Mouse (Mus musculus) c-Kit-positive CD71-negative TER-119-negative erythroid progenitor cells, embryonic 14.5 days (primary cell): ENCODE results near the gene Snx21.
A peak's percentile ranks its signal among the peaks of the same experiment; 100 is the strongest.

Experiments used
- DNase-seq: peaks from one replicate; pipeline ENCODE4 v3.0.0-alpha.2; 2013; ENCODE audit warnings: low read depth

The Snx21 gene

DNA sequence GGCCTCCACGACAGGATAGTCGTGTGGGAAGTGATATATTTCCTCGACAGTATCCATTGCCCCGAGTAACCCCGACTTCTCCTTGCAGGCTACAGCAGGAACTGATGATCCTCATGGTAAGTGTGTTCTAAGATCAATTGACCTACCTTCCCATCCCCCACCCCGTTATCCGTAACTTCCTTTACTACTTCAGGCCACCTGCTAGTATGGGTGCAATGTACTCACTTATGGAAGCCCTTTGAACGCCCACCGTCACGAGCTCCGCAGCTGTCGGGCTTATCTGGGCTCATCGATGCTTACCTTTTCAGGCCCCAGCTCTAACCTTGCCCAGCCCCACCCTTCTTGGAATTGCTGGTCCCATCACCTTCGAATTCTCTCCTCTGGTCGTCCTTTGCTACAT, 15.3 kb upstream of the Snx21 start:
- DNase-seq, result no peak

DNA sequence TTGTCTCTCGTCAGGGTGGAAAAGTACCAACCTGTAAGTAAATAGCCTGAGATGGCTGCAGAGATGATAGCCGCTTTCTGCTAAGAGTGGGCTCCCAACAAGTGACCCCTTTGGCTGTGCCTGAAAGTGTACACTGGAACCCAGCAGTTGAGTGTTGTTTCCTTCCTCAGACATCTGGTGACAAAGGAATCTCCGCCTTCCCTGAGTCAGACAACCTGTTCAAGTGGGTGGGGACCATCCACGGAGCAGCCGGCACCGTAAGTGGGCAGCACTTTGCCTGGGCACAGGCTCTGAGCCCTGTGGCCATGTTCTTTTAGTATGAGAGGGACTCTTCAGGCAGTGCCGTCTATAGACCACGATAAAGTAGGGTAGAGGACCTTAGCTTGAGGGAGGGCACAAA, 14.5 kb upstream of the Snx21 start:
- no peak for DNase-seq

GRCm38 (mm10) chr2:164773229-164773988, 12.2 kb upstream of the Snx21 start:
- DNase-seq, result no peak

DNA sequence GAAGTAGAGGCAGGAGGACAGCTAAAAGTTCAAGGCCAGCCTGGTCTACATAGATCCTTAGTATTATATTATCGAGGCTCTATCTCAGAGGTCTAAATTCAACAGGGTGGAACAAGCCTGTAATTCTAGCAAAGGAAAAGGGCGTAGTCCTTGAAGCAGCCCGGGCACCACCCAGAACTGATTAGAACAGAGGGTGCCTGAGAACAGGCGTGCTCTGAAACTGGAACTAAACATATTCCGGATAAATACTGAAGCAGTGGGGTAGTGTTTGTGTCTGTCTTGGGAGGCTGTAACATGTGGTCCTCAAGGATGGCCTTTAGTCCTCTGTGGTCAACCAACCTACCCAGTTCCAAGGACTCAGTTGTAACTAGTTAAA, 11.6 kb upstream of the Snx21 start:
- DNase-seq, result no peak

DNA sequence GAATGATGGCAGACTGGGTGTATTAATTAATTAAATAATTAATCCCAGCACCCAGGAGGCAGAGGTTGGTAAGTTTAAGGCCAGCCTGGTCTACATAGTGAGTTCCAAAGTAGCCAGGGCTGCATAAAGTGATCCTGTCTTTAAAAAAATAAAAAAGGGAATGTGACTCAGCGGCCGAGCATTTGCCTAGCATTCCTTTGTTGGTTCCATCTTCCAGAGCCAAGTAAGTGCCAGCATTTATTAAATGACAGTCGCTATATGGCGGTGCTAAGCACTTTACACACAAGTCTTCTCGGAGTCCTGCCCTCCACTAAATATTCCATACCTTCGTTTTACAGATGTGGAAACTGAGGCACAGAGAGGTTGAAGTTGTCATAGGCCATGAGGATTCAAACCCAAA, 9.5 kb upstream of the Snx21 start:
- DNase-seq, result no peak

GRCm38 (mm10) chr2:164776801-164777200, 8.8 kb upstream of the Snx21 start:
- DNase-seq, result no peak

DNA sequence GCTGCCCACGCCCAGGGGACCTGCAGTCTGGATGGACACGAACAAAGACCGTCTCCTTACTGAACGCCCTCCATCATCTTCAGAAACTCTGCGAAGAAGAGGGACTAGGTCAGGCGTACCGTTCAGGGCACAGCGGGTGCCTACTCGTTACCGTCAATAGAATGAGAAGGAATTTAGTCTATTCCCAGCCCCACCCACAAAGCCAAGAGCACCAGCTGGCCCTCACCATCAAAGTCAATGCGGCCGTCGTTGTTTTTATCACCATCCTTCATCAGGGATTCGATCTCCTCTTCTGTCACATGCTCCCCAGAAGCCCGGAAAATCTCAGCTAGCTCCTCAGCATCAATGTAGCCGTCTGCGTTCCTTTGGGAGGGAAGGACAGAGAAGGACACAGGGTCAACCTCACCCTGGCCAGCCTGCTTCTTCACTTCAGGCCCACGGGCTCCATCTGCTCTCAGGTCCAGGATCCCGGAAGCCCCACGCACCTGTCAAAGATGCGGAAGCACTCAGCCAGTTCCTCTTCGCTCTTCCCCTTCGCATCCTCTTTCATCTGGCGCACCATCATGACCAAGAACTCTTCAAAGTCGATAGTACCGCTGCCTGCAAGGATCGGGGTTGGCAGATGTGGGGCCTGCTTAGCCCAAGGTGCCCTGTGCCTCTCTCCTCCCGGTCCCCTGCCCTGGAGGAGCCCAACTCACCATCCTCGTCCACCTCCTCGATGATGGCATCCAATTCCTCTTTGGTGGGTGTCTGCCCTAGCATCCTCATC, 8.2 kb upstream of the Snx21 start:
- no peak for DNase-seq

- no peak for DNase-seq
These were observed 7.7 kb upstream of the Snx21 start for GRCm38 (mm10) chr2:164778015-164778287.

- DNase-seq, result no peak
These were observed 6.8 kb upstream of the Snx21 start for GRCm38 (mm10) chr2:164778809-164779208.

GRCm38 (mm10) chr2:164779481-164780086, 6.0 kb upstream of the Snx21 start, which contains the start of gene Tnnc2:
Tnnc2 (minus strand) TSS chr2:164779967.
- no peak for DNase-seq

- no peak for DNase-seq
These were observed 3.7 kb upstream of the Snx21 start for GRCm38 (mm10) chr2:164781876-164782275.

DNA sequence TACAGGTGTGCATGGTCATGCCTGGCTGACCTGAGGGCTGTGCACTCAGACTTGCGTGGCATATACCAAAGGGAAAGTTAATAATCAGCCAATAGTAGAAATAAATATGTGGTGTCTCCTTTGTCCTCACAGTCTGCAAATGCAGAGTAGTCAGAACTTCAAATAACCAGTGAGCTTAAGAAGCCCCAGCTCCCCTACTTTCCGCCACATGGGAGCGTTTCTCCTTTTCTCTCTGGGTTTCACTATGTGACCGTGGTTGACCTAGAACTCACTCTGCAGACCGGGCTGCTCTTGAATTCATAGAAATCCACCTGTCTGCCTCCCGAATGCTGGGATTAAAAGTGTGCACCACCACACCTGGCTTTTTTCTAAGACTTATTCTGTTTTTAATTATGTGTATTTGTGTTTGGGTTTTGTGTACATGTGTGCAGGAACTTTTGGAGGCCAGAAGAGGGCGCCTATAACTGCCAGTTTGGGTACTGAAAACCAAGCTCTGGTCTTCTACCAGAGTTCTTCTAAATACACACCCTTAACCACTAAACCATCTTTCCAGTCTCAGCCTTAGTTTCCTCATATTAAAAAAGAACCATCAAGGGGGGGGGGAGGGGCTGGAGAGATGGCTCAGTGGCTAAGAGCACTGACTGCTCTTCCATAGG, 1.6 kb upstream of the Snx21 start:
- DNase-seq, result no peak

DNA sequence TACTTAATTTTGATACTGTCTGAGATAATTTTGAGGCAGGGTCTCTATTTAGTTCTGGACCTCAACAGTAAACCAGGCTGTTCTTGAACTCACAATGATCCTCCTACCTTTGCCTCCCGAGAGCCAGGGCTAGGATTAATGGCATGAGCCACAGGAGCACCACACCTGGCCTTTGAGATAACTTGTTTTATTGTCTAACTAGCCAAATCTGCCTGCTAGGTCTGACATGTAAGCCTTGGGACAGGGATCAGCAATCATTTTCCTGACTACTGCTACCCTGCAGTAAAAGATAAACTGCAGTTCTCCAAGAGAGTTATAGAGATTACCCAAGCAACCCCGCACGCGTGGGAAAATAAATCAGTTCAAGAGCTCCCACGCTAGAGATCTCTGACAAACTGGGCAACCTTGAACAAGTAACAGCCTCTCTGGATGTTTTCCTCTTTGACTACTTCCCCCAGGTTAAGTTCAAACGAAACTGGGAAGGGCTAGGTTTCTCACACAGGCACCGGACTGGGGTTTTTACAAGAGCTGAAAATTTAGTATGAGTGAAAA, 678 bp upstream of the Snx21 start:
- DNase-seq, result no peak

DNA sequence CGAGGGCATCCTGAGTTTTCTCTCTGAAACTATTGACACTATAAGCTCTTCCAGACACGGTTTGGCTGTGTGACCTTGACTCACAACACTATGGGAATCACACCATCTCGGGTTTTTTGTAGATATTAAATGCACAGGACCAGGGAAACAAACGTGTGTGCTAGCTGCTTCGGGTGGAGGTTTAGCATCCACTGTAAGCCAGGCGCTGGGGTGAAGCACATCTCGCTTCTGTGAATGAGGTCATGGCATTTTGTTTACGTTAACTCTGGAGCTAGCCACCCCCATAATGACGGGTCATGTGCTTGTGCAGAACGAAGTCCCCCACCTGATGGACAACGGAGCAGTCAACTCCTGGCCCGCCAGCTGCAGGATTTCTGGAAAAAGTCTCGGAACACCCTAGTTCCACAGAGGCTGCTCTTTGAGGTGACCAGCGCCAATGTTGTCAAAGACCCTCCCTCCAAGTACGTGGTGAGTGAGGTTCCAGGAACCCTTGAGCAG, 814 bp downstream of the Snx21 start:
- DNase-seq, result no peak

DNA sequence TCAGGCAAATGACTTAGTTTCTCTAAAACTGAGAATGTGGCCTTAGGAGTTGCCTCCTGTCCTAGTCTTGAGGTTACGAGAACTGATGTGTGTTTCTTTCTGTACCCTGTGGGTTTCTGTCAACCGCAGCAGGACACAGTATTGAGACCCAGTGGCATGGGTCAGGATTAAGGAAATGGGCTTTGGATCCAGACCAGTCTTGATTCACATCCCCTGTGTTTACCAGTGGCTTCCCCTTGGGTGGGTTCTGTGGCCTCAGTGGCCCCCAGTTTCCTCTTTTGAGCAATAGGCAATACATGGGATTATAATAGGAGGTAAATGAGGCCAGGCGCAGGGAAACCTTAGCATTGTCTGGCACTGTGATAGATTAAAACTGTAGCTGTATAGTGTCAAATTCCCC, 1.4 kb downstream of the Snx21 start:
- no peak for DNase-seq

GRCm38 (mm10) chr2:164787779-164788178, 2.2 kb downstream of the Snx21 start:
- no peak for DNase-seq

- no peak for DNase-seq
These were observed 2.8 kb downstream of the Snx21 start for GRCm38 (mm10) chr2:164788411-164788810.

- DNase-seq, result no peak
These were observed 4.8 kb downstream of the Snx21 start for GRCm38 (mm10) chr2:164790451-164790850.

DNA sequence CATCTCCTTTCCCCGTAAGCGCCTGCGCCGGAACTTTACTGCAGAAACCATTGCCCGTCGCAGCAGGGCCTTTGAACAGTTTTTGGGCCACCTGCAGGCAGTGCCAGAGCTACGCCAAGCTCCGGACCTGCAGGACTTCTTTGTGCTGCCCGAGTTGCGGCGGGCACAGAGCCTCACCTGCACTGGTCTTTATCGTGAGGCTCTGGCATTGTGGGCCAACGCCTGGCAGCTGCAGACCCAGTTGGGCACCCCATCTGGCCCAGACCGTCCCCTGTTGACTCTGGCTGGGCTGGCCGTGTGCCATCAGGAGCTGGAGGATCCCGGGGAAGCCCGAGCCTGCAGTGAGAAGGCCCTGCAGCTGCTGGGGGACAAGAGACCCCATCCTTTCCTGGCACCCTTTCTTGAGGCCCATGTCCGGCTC, 6.2 kb downstream of the Snx21 start:
- no peak for DNase-seq

DNA sequence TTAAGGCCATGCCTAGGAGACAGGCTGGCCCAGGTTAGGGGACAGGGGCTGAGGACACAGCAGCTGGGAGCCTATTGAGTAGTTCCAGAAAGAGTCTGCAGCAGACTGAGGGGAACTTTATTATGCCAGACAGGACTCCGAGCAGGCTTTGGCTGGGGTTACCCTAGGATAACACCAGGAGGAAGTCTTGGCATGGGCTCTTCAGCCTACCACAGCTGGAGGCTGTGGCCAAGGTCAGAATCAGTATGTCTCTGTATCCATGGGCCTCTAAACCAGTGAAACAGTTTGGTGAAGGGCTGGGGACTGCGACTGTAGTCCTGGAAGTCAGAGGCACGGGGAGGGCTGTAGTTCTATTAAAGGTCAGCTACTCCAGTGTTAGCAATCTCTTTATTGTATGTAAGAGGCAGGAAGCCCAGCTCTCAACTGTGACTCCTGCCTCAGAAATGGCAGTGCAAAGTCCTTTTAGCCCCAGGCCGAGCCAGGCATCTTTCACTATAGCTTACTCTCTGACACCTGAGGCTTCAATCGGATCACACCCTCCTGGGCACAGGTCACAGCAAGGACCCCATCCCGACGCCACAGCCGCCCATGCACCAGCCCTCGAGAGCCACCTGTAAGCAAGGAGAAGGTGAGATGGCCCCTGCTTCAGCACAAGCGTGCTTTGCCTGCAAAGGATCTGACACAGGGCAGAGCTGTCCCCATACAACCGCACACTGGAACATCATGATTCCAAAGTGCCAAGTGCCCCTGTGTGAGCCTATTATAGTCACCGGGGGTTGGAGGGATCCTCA, 7.0 kb downstream of the Snx21 start:
- DNase-seq, result no peak

- DNase-seq, result peak; percentile 51
These were observed 7.6 kb downstream of the Snx21 start for GRCm38 (mm10) chr2:164793236-164793635.

GRCm38 (mm10) chr2:164793772-164794171, 8.1 kb downstream of the Snx21 start:
- DNase-seq, result no peak
